Mouse (Mus musculus) embryonic facial prominence, embryonic 14.5 days (tissue): ENCODE measurements around the gene Tnfrsf4. TPM values are rescaled to one million over a fixed set of nuclear protein-coding genes. Genes with fewer than 3 reads are reported as not detected.

Source experiments
- ATAC-seq: fragments of 200-750 bp; cut with Nextera tagmentation; 2 replicates; pipeline ENCODE4 v1.8.0; 2017; ENCODE audit warnings: low read depth, moderate number of reproducible peaks, moderate TSS enrichment
- DNase-seq: peaks from one replicate; pipeline ENCODE4 v3.0.0-alpha.2; 2015; ENCODE audit warnings: low spot score
- H3K27ac ChIP-seq: fragments of 300-500 bp; sonication (generic); replicated peaks from 2 replicates; pipeline ENCODE4 v1.5.1; 2014; ENCODE audit warnings: low read depth, mild to moderate bottlenecking, low read length, moderate library complexity
- H3K27me3 ChIP-seq: fragments of 300-500 bp; sonication (generic); replicated peaks from 2 replicates; pipeline ENCODE4 v1.6.1; 2014; ENCODE audit warnings: low read length; ENCODE audit not compliant: control insufficient read depth, insufficient read depth
- H3K36me3 ChIP-seq: fragments of 300-500 bp; sonication (generic); 2 replicates; pipeline ENCODE4 v1.6.1; 2014; ENCODE audit warnings: low read length, mixed read lengths; ENCODE audit not compliant: control insufficient read depth, insufficient read depth
- H3K4me1 ChIP-seq: fragments of 300-500 bp; sonication (generic); 2 replicates; pipeline ENCODE4 v1.6.1; 2014; ENCODE audit warnings: antibody characterized with exemption, low read length; ENCODE audit not compliant: control insufficient read depth, insufficient read depth
- H3K4me2 ChIP-seq: fragments of 300-500 bp; sonication (generic); 2 replicates; pipeline ENCODE4 v1.6.1; 2014; ENCODE audit warnings: low read depth, mild to moderate bottlenecking, low read length, moderate library complexity, mixed read lengths
- H3K4me3 ChIP-seq: fragments of 300-500 bp; sonication (generic); 2 replicates; pipeline ENCODE4 v1.5.1; 2014; ENCODE audit warnings: low read depth, mild to moderate bottlenecking, low read length
- H3K9ac ChIP-seq: fragments of 300-500 bp; sonication (generic); 2 replicates; pipeline ENCODE4 v1.6.1; 2014; ENCODE audit warnings: low read depth, mild to moderate bottlenecking, low read length, moderate library complexity, mixed read lengths
- H3K9me3 ChIP-seq: fragments of 300-500 bp; sonication (generic); 2 replicates; pipeline ENCODE4 v1.6.1; 2016; ENCODE audit warnings: low read length; ENCODE audit not compliant: control insufficient read depth
- WGBS: fragments of 180-500 bp; shearing (Covaris S2); extraction: QIAGEN DNeasy Blood & Tissue Kit; methylation state at CpG from one replicate; pipeline ENCODE4 v1.1.7; 2014; 5-methylcytosine and 5-hydroxymethylcytosine counted together
- polyA plus RNA-seq: library from polyadenylated mRNA; unstranded; fragments of >200 nt; fragmentation: Nextera tagmentation; extraction: Ambion mirVana; gene quantifications from 2 replicates; pipeline ENCODE4 v1.2.1, GENCODE M21; 2014

Tnfrsf4 gene
- polyA plus RNA-seq, 1 experiment from 2014 or later: 0.42 TPM

- peaks cover 9% of the 10 kb centered on the region for H3K36me3 ChIP-seq
- ATAC-seq (no peak), DNase-seq (peak; percentile 4)
- peak overlapping the region; percentile 97 for H3K4me2 ChIP-seq
- H3K4me3 ChIP-seq: peak overlapping the region; percentile 73
- H3K27me3 ChIP-seq: no peaks in the 10 kb centered on the region
- peak overlapping the region; percentile 95; the same call in 1 of the 2 replicates for H3K27ac ChIP-seq
- H3K9ac ChIP-seq: peak overlapping the region; percentile 84
- WGBS: 90% methylated on average over 19 of the region's 22 CpGs
- peaks cover 17% of the 10 kb centered on the region for H3K4me1 ChIP-seq
- H3K9me3 ChIP-seq: no peaks in the 10 kb centered on the region
These were observed 22.3 kb upstream of the Tnfrsf4 start for GRCm38 (mm10) chr4:155991211-155991907.

GRCm38 (mm10) chr4:155991908-155992230 lies 21.8 kb upstream of the Tnfrsf4 start:
- DNase-seq (no peak), ATAC-seq (no peak)
- Histone ChIP-seq H3K4me1 (peaks cover 17% of the 10 kb centered on the region), H3K9me3 (no peaks in the 10 kb centered on the region), H3K27ac (peak overlapping the region; percentile 95), H3K4me2 (peak overlapping the region; percentile 97), H3K36me3 (peaks cover 12% of the 10 kb centered on the region), H3K27me3 (no peaks in the 10 kb centered on the region), H3K9ac (peak overlapping the region; percentile 84), H3K4me3 (peak overlapping the region; percentile 73)
- 44% methylated on average over 14 of the region's 37 CpGs for WGBS

- Histone ChIP-seq H3K4me3 (peak within 1 kb of the TSS; percentile 73), H3K4me1 (peaks cover 17% of the 10 kb centered on the region), H3K27ac (peak within 1 kb of the TSS; percentile 95), H3K9me3 (no peaks in the 10 kb centered on the region), H3K36me3 (peaks cover 12% of the 10 kb centered on the region), H3K4me2 (peak within 1 kb of the TSS; percentile 97), H3K9ac (peak within 1 kb of the TSS; percentile 86), H3K27me3 (no peaks in the 10 kb centered on the region)
- 0% methylated on average over 35 of the region's 99 CpGs for WGBS
- ATAC-seq: peak; percentile 89
- DNase-seq: peak; percentile 88
These were observed 21.3 kb upstream of the Tnfrsf4 start, which contains the start of the genes B3galt6 and Sdf4 for GRCm38 (mm10) chr4:155992241-155992905. Gene B3galt6, minus strand, starts transcription at chr4:155992649. Gene Sdf4, plus strand, starts transcription at chr4:155992872.

- H3K27ac ChIP-seq: peak overlapping the region; percentile 91
- peak overlapping the region; percentile 73 for H3K4me3 ChIP-seq
These were observed 20.6 kb upstream of the Tnfrsf4 start for GRCm38 (mm10) chr4:155992906-155993547.

GRCm38 (mm10) chr4:155993606-155994005 lies 20.0 kb upstream of the Tnfrsf4 start:
- WGBS: 5% methylated on average over 15 of the region's 15 CpGs
- ATAC-seq (0 out of 2 replicates have a peak, but pooled peaks have one; percentile 0), DNase-seq (no peak)
- peaks cover 24% of the 10 kb centered on the region for H3K36me3 ChIP-seq
- peaks cover 17% of the 10 kb centered on the region for H3K4me1 ChIP-seq
- H3K9me3 ChIP-seq: no peaks in the 10 kb centered on the region
- H3K9ac ChIP-seq: peak overlapping the region; percentile 86
- H3K4me3 ChIP-seq: peak overlapping the region; percentile 73
- H3K27me3 ChIP-seq: no peaks in the 10 kb centered on the region
- peak overlapping the region; percentile 91 for H3K27ac ChIP-seq
- H3K4me2 ChIP-seq: peak overlapping the region; percentile 59

More at GRCm38 (mm10) chr4:155992906-155993547, 20.6 kb upstream of the Tnfrsf4 start:
- Histone ChIP-seq H3K4me1 (peaks cover 17% of the 10 kb centered on the region), H3K9ac (peak overlapping the region; percentile 86), H3K4me2 (peak overlapping the region; percentile 59), H3K36me3 (peaks cover 19% of the 10 kb centered on the region), H3K27me3 (no peaks in the 10 kb centered on the region), H3K9me3 (no peaks in the 10 kb centered on the region)
- 0% methylated on average over 46 of the region's 70 CpGs for WGBS
- ATAC-seq: peak; percentile 90
- peak; percentile 98 for DNase-seq

GRCm38 (mm10) chr4:156004109-156004508 lies 9.5 kb upstream of the Tnfrsf4 start:
- Histone ChIP-seq H3K9me3 (no peaks in the 10 kb centered on the region), H3K4me2 (no peak overlapping the region), H3K4me1 (no peaks in the 10 kb centered on the region), H3K27me3 (no peaks in the 10 kb centered on the region), H3K36me3 (peaks cover 91% of the 10 kb centered on the region), H3K4me3 (no peak overlapping the region), H3K9ac (no peak overlapping the region), H3K27ac (no peak overlapping the region)
- WGBS: 87% methylated on average over 3 of the region's 3 CpGs
- ATAC-seq (no peak), DNase-seq (no peak)

- no peak for ATAC-seq
- 92% methylated on average over 4 of the region's 4 CpGs for WGBS
- H3K36me3 ChIP-seq: peaks cover 94% of the 10 kb centered on the region
These were observed 5.3 kb upstream of the Tnfrsf4 start for GRCm38 (mm10) chr4:156008369-156008768.

GRCm38 (mm10) chr4:156014436-156014835 lies 793 bp downstream of the Tnfrsf4 start:
- Histone ChIP-seq H3K4me1 (no peaks in the 10 kb centered on the region), H3K27me3 (no peaks in the 10 kb centered on the region), H3K4me3 (no peak overlapping the region), H3K27ac (no peak overlapping the region), H3K4me2 (no peak overlapping the region), H3K9ac (no peak overlapping the region), H3K9me3 (no peaks in the 10 kb centered on the region), H3K36me3 (peaks cover 58% of the 10 kb centered on the region)
- ATAC-seq: no peak
- 83% methylated on average over 2 of the region's 2 CpGs for WGBS
- DNase-seq: no peak

More at GRCm38 (mm10) chr4:156008369-156008768, 5.3 kb upstream of the Tnfrsf4 start:
- no peak overlapping the region for H3K4me3 ChIP-seq
- no peak overlapping the region for H3K27ac ChIP-seq
- DNase-seq: no peak
- no peak overlapping the region for H3K9ac ChIP-seq
- no peak overlapping the region for H3K4me2 ChIP-seq
- no peaks in the 10 kb centered on the region for H3K4me1 ChIP-seq
- H3K9me3 ChIP-seq: no peaks in the 10 kb centered on the region
- no peaks in the 10 kb centered on the region for H3K27me3 ChIP-seq
